Mouse (Mus musculus) neural tube, embryonic 11.5 days (tissue): ENCODE results near the gene Nhsl2. TPM values are rescaled to one million over a fixed set of nuclear protein-coding genes. Genes with fewer than 3 reads are reported as not detected.

Source experiments
- ATAC-seq: fragments of 200-750 bp; cut with Nextera tagmentation; 2 replicates; pipeline ENCODE4 v1.8.0; 2017; ENCODE audit warnings: moderate number of reproducible peaks, mild to moderate bottlenecking, moderate TSS enrichment, moderate library complexity; ENCODE audit not compliant: insufficient read depth, low FRiP score, low TSS enrichment
- DNase-seq: peaks from one replicate; pipeline ENCODE4 v3.0.0-alpha.2; 2015; ENCODE audit warnings: low spot score
- H3K27ac ChIP-seq: fragments of 300-500 bp; sonication (generic); 2 replicates; pipeline ENCODE4 v1.5.1; 2014; ENCODE audit warnings: low read depth, mild to moderate bottlenecking, low read length
- H3K27me3 ChIP-seq: fragments of 300-500 bp; sonication (generic); 2 replicates; pipeline ENCODE4 v1.6.1; 2014; ENCODE audit warnings: mild to moderate bottlenecking, low read length, mixed read lengths; ENCODE audit not compliant: control insufficient read depth, insufficient read depth
- H3K36me3 ChIP-seq: fragments of 300-500 bp; sonication (generic); 2 replicates; pipeline ENCODE4 v1.6.1; 2014; ENCODE audit warnings: mild to moderate bottlenecking, low read length, moderate library complexity, mixed read lengths; ENCODE audit not compliant: control insufficient read depth, insufficient read depth
- H3K4me1 ChIP-seq: fragments of 300-500 bp; sonication (generic); 2 replicates; pipeline ENCODE4 v1.6.1; 2014; ENCODE audit warnings: low read length, mixed read lengths; ENCODE audit not compliant: control insufficient read depth, insufficient read depth
- H3K4me2 ChIP-seq: fragments of 300-500 bp; sonication (generic); 2 replicates; pipeline ENCODE4 v1.6.1; 2014; ENCODE audit warnings: low read depth, mild to moderate bottlenecking, moderate library complexity
- H3K4me3 ChIP-seq: fragments of 300-500 bp; sonication (generic); 2 replicates; pipeline ENCODE4 v1.5.1; 2014; ENCODE audit warnings: low read depth, low read length
- H3K9ac ChIP-seq: fragments of 300-500 bp; sonication (generic); 2 replicates; pipeline ENCODE4 v1.6.1; 2014; ENCODE audit warnings: mild to moderate bottlenecking, low read length
- H3K9me3 ChIP-seq: fragments of 300-500 bp; sonication (generic); 2 replicates; pipeline ENCODE4 v1.6.1; 2016; ENCODE audit warnings: low read length; ENCODE audit not compliant: control insufficient read depth
- WGBS: fragments of 180-500 bp; shearing (Covaris S2); extraction: QIAGEN DNeasy Blood & Tissue Kit; methylation state at CpG from one replicate; pipeline ENCODE4 v1.1.7; 2014; 5-methylcytosine and 5-hydroxymethylcytosine counted together
- microRNA-seq: library from miRNA; unstranded; fragments of <30 nt; microRNA quantifications from one replicate; pipeline ENCODE4, GENCODE M21; 2016
- polyA plus RNA-seq: library from polyadenylated mRNA; unstranded; fragments of >200 nt; fragmentation: Nextera tagmentation; extraction: Ambion mirVana; gene quantifications from 2 replicates; pipeline ENCODE4 v1.2.1, GENCODE M21; 2014

Nhsl2 gene
- polyA plus RNA-seq, 1 experiment from 2014 or later = 11.6 TPM

GRCm38 (mm10) chrX:102121321-102121720 lies 272.1 kb downstream of the Nhsl2 start:
- Histone ChIP-seq H3K36me3 (no peaks in the 10 kb centered on the region), H3K4me2 (no peak overlapping the region), H3K27me3 (no peaks in the 10 kb centered on the region), H3K27ac (no peak overlapping the region), H3K4me3 (no peak overlapping the region), H3K4me1 (no peaks in the 10 kb centered on the region), H3K9me3 (no peaks in the 10 kb centered on the region), H3K9ac (no peak overlapping the region)
- DNase-seq = no peak
- 95% methylated on average over 2 of the region's 2 CpGs for WGBS
- ATAC-seq = no peak

GRCm38 (mm10) chrX:102141157-102141556 lies 292.0 kb downstream of the Nhsl2 start:
- Histone ChIP-seq H3K27me3 (no peaks in the 10 kb centered on the region), H3K27ac (no peak overlapping the region)
- WGBS = 90% methylated on average over 1 of the region's 1 CpGs

More at GRCm38 (mm10) chrX:102141157-102141556, 292.0 kb downstream of the Nhsl2 start:
- DNase-seq (no peak), ATAC-seq (no peak)
- H3K4me2 ChIP-seq = no peak overlapping the region
- no peak overlapping the region for H3K9ac ChIP-seq
- no peaks in the 10 kb centered on the region for H3K9me3 ChIP-seq
- H3K36me3 ChIP-seq = no peaks in the 10 kb centered on the region
- H3K4me3 ChIP-seq = no peak overlapping the region
- H3K4me1 ChIP-seq = no peaks in the 10 kb centered on the region

Small RNAs within 50 kb of the gene (microRNA-seq; reads per million reads assigned to microRNA genes)
- gene Gm27843 = not detected

Other genes with a start within 250 kb of the Nhsl2 start
- 232 and 246 TPM in 2 replicates for gene Ogt, start 209.3 kb upstream of the Nhsl2 start, polyA plus RNA-seq
- 0.13 TPM in 1 of 2 replicates, not detected in the other for gene Cxcr3, start 115.1 kb upstream of the Nhsl2 start, polyA plus RNA-seq
- not detected in 2 replicates for gene Gm4779, start 55.0 kb upstream of the Nhsl2 start, polyA plus RNA-seq
- 0.35 TPM in 1 of 2 replicates, not detected in the other for gene 8030474K03Rik, start 54.7 kb upstream of the Nhsl2 start, polyA plus RNA-seq
- gene Rtl5, start 221.9 kb downstream of the Nhsl2 start, polyA plus RNA-seq = 2.5 and 3.4 TPM in 2 replicates